Comparison of ENCODE assay signal across 21 mouse cellular contexts in genomic region chr5:123347985-123348384, GRCm38 (mm10). TPM values are rescaled to one million over a fixed set of nuclear protein-coding genes. Genes with fewer than 3 reads are reported as not detected.
DNase-seq lines count a peak whose midpoint lies in the region; ATAC-seq and TF ChIP-seq lines count a peak whose summit lies in the region.
"Had no signal": no experiment of that assay in that cellular context is flagged by ENCODE, and none has a peak within 500 bp of the region (broad histone marks: within the 10 kb centered on the region; RNA-seq: fewer than 3 reads in every experiment).

No protein-coding gene starts in this region.

- no peak for TF ChIP-seq CTCF in forebrain, postnatal 0 days (IDR thresholded peaks at IDR 0.05; ENCODE audit: low read depth)
- TF ChIP-seq CTCF in kidney, adult 2 months (conservative IDR thresholded peaks at IDR 0.05; ENCODE audit: insufficient read depth, insufficient read length, low read depth, low read length) = no peak
- no peak for TF ChIP-seq CTCF in midbrain, postnatal 0 days (IDR thresholded peaks at IDR 0.05)

- DNase-seq in forebrain, postnatal 0 days = no peak
- peak; percentile 54 for DNase-seq in kidney, adult 2 months
- no peak for DNase-seq in kidney, postnatal 36 days
- no peak for DNase-seq in midbrain, embryonic 11.5 days (ENCODE audit: low spot score, missing footprints)
- DNase-seq in midbrain, postnatal 0 days (ENCODE audit: low spot score) = no peak
- DNase-seq: adrenal gland, adult 8-10 months; cerebellum, adult 8-10 months; gastrocnemius, postnatal 10 days; heart, adult 18-20 months; heart, postnatal 4 days; right cerebral cortex, postnatal 14 days; spleen, adult 18-20 months; thymus, postnatal 25 days had no signal

- no peaks in the 10 kb centered on the region for H3K27me3 ChIP-seq in forebrain, embryonic 12.5 days
- no peaks in the 10 kb centered on the region for H3K27me3 ChIP-seq in forebrain, postnatal 0 days (ENCODE audit: insufficient read depth, low read length)
- H3K27me3 ChIP-seq in kidney, adult 2 months (replicated peaks; ENCODE audit: control insufficient read depth, insufficient read depth, low read length) = no peaks in the 10 kb centered on the region
- no peaks in the 10 kb centered on the region for H3K27me3 ChIP-seq in midbrain, embryonic 11.5 days (ENCODE audit: control insufficient read depth, insufficient read depth, low read length)
- no peaks in the 10 kb centered on the region for H3K27me3 ChIP-seq in midbrain, postnatal 0 days (ENCODE audit: insufficient read depth, low read length)
- H3K27me3 ChIP-seq in midbrain, embryonic 15.5 days (replicated peaks) = no peaks in the 10 kb centered on the region
- H3K27me3 ChIP-seq: embryonic facial prominence, embryonic 12.5 days; liver, embryonic 15.5 days; Patski had no signal

- WGBS in forebrain, embryonic 12.5 days = 77% methylated on average over 2 of the region's 2 CpGs
- WGBS in forebrain, postnatal 0 days = 85% methylated on average over 2 of the region's 2 CpGs
- 47% methylated on average over 2 of the region's 2 CpGs for WGBS in kidney, adult 2 months
- 87% methylated on average over 2 of the region's 2 CpGs for WGBS in midbrain, embryonic 11.5 days
- WGBS in midbrain, postnatal 0 days = 74% methylated on average over 2 of the region's 2 CpGs
- WGBS in midbrain, embryonic 15.5 days = 72% methylated on average over 2 of the region's 2 CpGs

- no peak overlapping the region for H3K9ac ChIP-seq in forebrain, embryonic 12.5 days
- H3K9ac ChIP-seq in forebrain, postnatal 0 days = no peak overlapping the region
- no peak overlapping the region for H3K9ac ChIP-seq in midbrain, embryonic 11.5 days (ENCODE audit: low read length)
- H3K9ac ChIP-seq in midbrain, postnatal 0 days (replicated peaks; ENCODE audit: low read length, poor library complexity, severe bottlenecking) = no peak overlapping the region
- H3K9ac ChIP-seq in midbrain, embryonic 15.5 days = no peak overlapping the region
- H3K9ac ChIP-seq: embryonic facial prominence, embryonic 12.5 days; liver, embryonic 15.5 days had no signal

- no peak for ATAC-seq in forebrain, embryonic 12.5 days (ENCODE audit: low FRiP score)
- no peak for ATAC-seq in forebrain, postnatal 0 days
- ATAC-seq in midbrain, embryonic 11.5 days (ENCODE audit: low FRiP score) = no peak
- ATAC-seq in midbrain, postnatal 0 days (ENCODE audit: low FRiP score) = no peak
- no peak for ATAC-seq in midbrain, embryonic 15.5 days (replicated peaks)
- ATAC-seq: CD4-positive, CD25-positive, alpha-beta regulatory T cell, adult 4 months; lung, postnatal 0 days; Patski had no signal

- H3K9me3 ChIP-seq in forebrain, embryonic 12.5 days = no peaks in the 10 kb centered on the region
- H3K9me3 ChIP-seq in forebrain, postnatal 0 days (ENCODE audit: low read length) = no peaks in the 10 kb centered on the region
- H3K9me3 ChIP-seq in midbrain, embryonic 11.5 days (ENCODE audit: control insufficient read depth, low read length) = no peaks in the 10 kb centered on the region
- H3K9me3 ChIP-seq in midbrain, postnatal 0 days (ENCODE audit: low read length) = no peaks in the 10 kb centered on the region
- no peaks in the 10 kb centered on the region for H3K9me3 ChIP-seq in midbrain, embryonic 15.5 days
- H3K9me3 ChIP-seq: embryonic facial prominence, embryonic 12.5 days; liver, embryonic 15.5 days had no signal

- no peak overlapping the region for H3K27ac ChIP-seq in forebrain, embryonic 12.5 days
- no peak overlapping the region for H3K27ac ChIP-seq in forebrain, postnatal 0 days (ENCODE audit: low read depth, low read length)
- peak overlapping the region; percentile 91 for H3K27ac ChIP-seq in kidney, adult 2 months (ENCODE audit: insufficient read depth, low read depth, low read length)
- no peak overlapping the region for H3K27ac ChIP-seq in midbrain, embryonic 11.5 days (ENCODE audit: low read depth, low read length)
- H3K27ac ChIP-seq in midbrain, postnatal 0 days (ENCODE audit: low read depth, low read length) = no peak overlapping the region
- H3K27ac ChIP-seq in midbrain, embryonic 15.5 days = no peak overlapping the region
- H3K27ac ChIP-seq: embryonic facial prominence, embryonic 12.5 days; liver, embryonic 15.5 days had no signal

- H3K4me2 ChIP-seq in forebrain, embryonic 12.5 days = 0 out of 2 replicates have a peak overlapping the region, but pooled peaks have one; percentile 63
- no peak overlapping the region for H3K4me2 ChIP-seq in forebrain, postnatal 0 days (ENCODE audit: low read depth)
- H3K4me2 ChIP-seq in midbrain, embryonic 11.5 days = 0 out of 2 replicates have a peak overlapping the region, but pooled peaks have one; percentile 3
- no peak overlapping the region for H3K4me2 ChIP-seq in midbrain, postnatal 0 days (ENCODE audit: low read depth, low read length, poor library complexity, severe bottlenecking)
- 0 out of 2 replicates have a peak overlapping the region, but pooled peaks have one; percentile 10 for H3K4me2 ChIP-seq in midbrain, embryonic 15.5 days
- H3K4me2 ChIP-seq: embryonic facial prominence, embryonic 12.5 days; liver, embryonic 15.5 days had no signal

- no peak for TF ChIP-seq POLR2A in kidney, adult 2 months (IDR thresholded peaks at IDR 0.05; ENCODE audit: low read depth, low read length)

- peaks cover 24% of the 10 kb centered on the region for H3K36me3 ChIP-seq in forebrain, embryonic 12.5 days (replicated peaks)
- H3K36me3 ChIP-seq in forebrain, postnatal 0 days (ENCODE audit: insufficient read depth) = 0 out of 2 replicates have a peak, but pooled peaks cover 4% of the 10 kb centered on the region
- H3K36me3 ChIP-seq in kidney, adult 2 months (ENCODE audit: control insufficient read depth, insufficient read depth, low read length) = no peaks in the 10 kb centered on the region; the same call in 1 of the 2 replicates
- H3K36me3 ChIP-seq in midbrain, embryonic 11.5 days (ENCODE audit: control insufficient read depth, insufficient read depth, low read length) = peaks cover 4% of the 10 kb centered on the region; the same call in 1 of the 2 replicates
- H3K36me3 ChIP-seq in midbrain, postnatal 0 days (ENCODE audit: insufficient read depth, low read length) = peaks cover 8% of the 10 kb centered on the region
- no peaks in the 10 kb centered on the region for H3K36me3 ChIP-seq in midbrain, embryonic 15.5 days (replicated peaks)

- H3K4me3 ChIP-seq in forebrain, embryonic 12.5 days (replicated peaks) = no peak overlapping the region
- no peak overlapping the region for H3K4me3 ChIP-seq in forebrain, postnatal 0 days (ENCODE audit: low read depth, low read length)
- H3K4me3 ChIP-seq in kidney, adult 2 months (ENCODE audit: insufficient read depth, low read depth, low read length) = no peak overlapping the region
- no peak overlapping the region for H3K4me3 ChIP-seq in midbrain, embryonic 11.5 days (ENCODE audit: low read depth, low read length)
- H3K4me3 ChIP-seq in midbrain, postnatal 0 days (ENCODE audit: low read depth, low read length) = no peak overlapping the region
- H3K4me3 ChIP-seq in midbrain, embryonic 15.5 days = no peak overlapping the region
- H3K4me3 ChIP-seq: embryonic facial prominence, embryonic 12.5 days; erythroblast, embryonic 14.5 days; liver, embryonic 15.5 days had no signal

- H3K4me1 ChIP-seq in forebrain, embryonic 12.5 days = peaks cover 43% of the 10 kb centered on the region
- peaks cover 20% of the 10 kb centered on the region for H3K4me1 ChIP-seq in forebrain, postnatal 0 days (ENCODE audit: insufficient read depth)
- peaks cover 27% of the 10 kb centered on the region for H3K4me1 ChIP-seq in kidney, adult 2 months (ENCODE audit: control insufficient read depth, insufficient read depth, low read length)
- H3K4me1 ChIP-seq in midbrain, embryonic 11.5 days (ENCODE audit: control insufficient read depth, insufficient read depth, low read length) = peaks cover 22% of the 10 kb centered on the region
- H3K4me1 ChIP-seq in midbrain, postnatal 0 days (ENCODE audit: insufficient read depth, low read length) = peaks cover 11% of the 10 kb centered on the region
- H3K4me1 ChIP-seq in midbrain, embryonic 15.5 days = peaks cover 42% of the 10 kb centered on the region

RNA-seq across cellular contexts. Expression of gene Bcl7a, which starts 4.4 kb away (rescaled TPM):
- 64.4 and 66.5 TPM in 2 replicates for polyA plus RNA-seq in forebrain, embryonic 12.5 days (2016; fragmentation: Nextera tagmentation; extraction: Ambion mirVana)
- 47.9 and 56.0 TPM in 2 replicates for total RNA-seq in forebrain, postnatal 0 days (2014; rRNA removed)
- polyA plus RNA-seq in forebrain, postnatal 0 days (2015; fragmentation: Nextera tagmentation; extraction: Ambion mirVana) = 37.2 and 38.3 TPM in 2 replicates
- 23.4 and 25.4 TPM in 2 replicates for polyA plus RNA-seq in kidney, adult 2 months (2012; rRNA removed)
- 45.3 and 48.4 TPM in 2 replicates for polyA plus RNA-seq in midbrain, embryonic 11.5 days (2014; fragmentation: Nextera tagmentation; extraction: Ambion mirVana)
- total RNA-seq in midbrain, postnatal 0 days (2014; rRNA removed) = 33.5 and 40.7 TPM in 2 replicates
- polyA plus RNA-seq in midbrain, postnatal 0 days (2015; fragmentation: Nextera tagmentation; extraction: Ambion mirVana) = 21.4 and 21.6 TPM in 2 replicates
- 35.9 and 39.6 TPM in 2 replicates for polyA plus RNA-seq in midbrain, embryonic 15.5 days (2015; fragmentation: Nextera tagmentation; extraction: Ambion mirVana)

RNA-seq across cellular contexts. Expression of gene Mlxip, which starts 46.6 kb away (rescaled TPM):
- 19.0 and 19.8 TPM in 2 replicates for polyA plus RNA-seq in forebrain, embryonic 12.5 days (2016; fragmentation: Nextera tagmentation; extraction: Ambion mirVana)
- total RNA-seq in forebrain, postnatal 0 days (2014; rRNA removed) = 14.2 and 17.4 TPM in 2 replicates
- 8.4 and 13.3 TPM in 2 replicates for polyA plus RNA-seq in forebrain, postnatal 0 days (2015; fragmentation: Nextera tagmentation; extraction: Ambion mirVana)
- polyA plus RNA-seq in kidney, adult 2 months (2012; rRNA removed) = 20.4 TPM in 2 replicates
- 15.5 and 18.3 TPM in 2 replicates for polyA plus RNA-seq in midbrain, embryonic 11.5 days (2014; fragmentation: Nextera tagmentation; extraction: Ambion mirVana)
- total RNA-seq in midbrain, postnatal 0 days (2014; rRNA removed) = 16.6 and 17.9 TPM in 2 replicates
- polyA plus RNA-seq in midbrain, postnatal 0 days (2015; fragmentation: Nextera tagmentation; extraction: Ambion mirVana) = 9.8 and 11.3 TPM in 2 replicates
- 18.6 and 21.1 TPM in 2 replicates for polyA plus RNA-seq in midbrain, embryonic 15.5 days (2015; fragmentation: Nextera tagmentation; extraction: Ambion mirVana)

Comparison
In these comparisons a context has a peak if more than half of its experiments do, and no peak if none do; other contexts are left out.
1. H3K4me2 ChIP-seq: peak in forebrain, embryonic 12.5 days (single experiment), midbrain, embryonic 11.5 days (single experiment) and midbrain, embryonic 15.5 days (single experiment); none in forebrain, postnatal 0 days (single experiment) and midbrain, postnatal 0 days (single experiment).